Mouse (Mus musculus): ENCODE data around the gene Klhl32.

The Klhl32 gene

GRCm38 (mm10) chr4:24626686-24627085 is 224.2 kb downstream of the Klhl32 start:
- no peak for DNase-seq

- no peak for DNase-seq
Measured at GRCm38 (mm10) chr4:24625951-24626584, 224.9 kb downstream of the Klhl32 start.

- no peak for DNase-seq
Measured at GRCm38 (mm10) chr4:24621422-24622187, 229.3 kb downstream of the Klhl32 start.

GRCm38 (mm10) chr4:24620440-24620839 is 230.5 kb downstream of the Klhl32 start:
- DNase-seq, result peak; percentile 18

GRCm38 (mm10) chr4:24620005-24620404 is 230.9 kb downstream of the Klhl32 start:
- no peak for DNase-seq

GRCm38 (mm10) chr4:24609564-24609963 is 241.4 kb downstream of the Klhl32 start:
- DNase-seq, result no peak

- no peak for DNase-seq
Measured at GRCm38 (mm10) chr4:24609085-24609484, 241.8 kb downstream of the Klhl32 start.

- no peak for DNase-seq
Measured at GRCm38 (mm10) chr4:24601711-24602110, 249.2 kb downstream of the Klhl32 start.

GRCm38 (mm10) chr4:24598637-24599036 is 252.3 kb downstream of the Klhl32 start:
- peak; percentile 3 for DNase-seq

GRCm38 (mm10) chr4:24596942-24597611 is 253.8 kb downstream of the Klhl32 start:
- DNase-seq, result no peak

GRCm38 (mm10) chr4:24594824-24595223 is 256.1 kb downstream of the Klhl32 start:
- no peak for DNase-seq

- DNase-seq, result no peak
Measured at GRCm38 (mm10) chr4:24583997-24584396, 266.9 kb downstream of the Klhl32 start.

GRCm38 (mm10) chr4:24582295-24582694 is 268.6 kb downstream of the Klhl32 start:
- no peak for DNase-seq

- no peak for DNase-seq
Measured at GRCm38 (mm10) chr4:24577594-24577993, 273.3 kb downstream of the Klhl32 start.

- peak; percentile 81 for DNase-seq
Measured at GRCm38 (mm10) chr4:24574276-24574675, 276.6 kb downstream of the Klhl32 start.

- no peak for DNase-seq
Measured at GRCm38 (mm10) chr4:24568989-24569556, 281.9 kb downstream of the Klhl32 start.

GRCm38 (mm10) chr4:24568026-24568425 is 282.9 kb downstream of the Klhl32 start:
- no peak for DNase-seq

Measured in kidney, adult 18-20 months (tissue).